Mouse (Mus musculus) cerebellum, adult 2 months (tissue): ENCODE measurements around the gene Hivep3.

Experiments
- CTCF ChIP-seq: fragments of 200-500 bp; IDR thresholded peaks from 2 replicates; pipeline ENCODE4 v1.5.1; 2011; ENCODE audit warnings: low read depth, mild to moderate bottlenecking, control low read depth, low read length, moderate library complexity, borderline replicate concordance; ENCODE audit not compliant: insufficient read depth
- POLR2A ChIP-seq: fragments of 200-500 bp; IDR thresholded peaks from 2 replicates; pipeline ENCODE4 v1.6.1; 2011; ENCODE audit warnings: low read length, control low read depth, borderline replicate concordance; ENCODE audit not compliant: insufficient read depth

DNA sequence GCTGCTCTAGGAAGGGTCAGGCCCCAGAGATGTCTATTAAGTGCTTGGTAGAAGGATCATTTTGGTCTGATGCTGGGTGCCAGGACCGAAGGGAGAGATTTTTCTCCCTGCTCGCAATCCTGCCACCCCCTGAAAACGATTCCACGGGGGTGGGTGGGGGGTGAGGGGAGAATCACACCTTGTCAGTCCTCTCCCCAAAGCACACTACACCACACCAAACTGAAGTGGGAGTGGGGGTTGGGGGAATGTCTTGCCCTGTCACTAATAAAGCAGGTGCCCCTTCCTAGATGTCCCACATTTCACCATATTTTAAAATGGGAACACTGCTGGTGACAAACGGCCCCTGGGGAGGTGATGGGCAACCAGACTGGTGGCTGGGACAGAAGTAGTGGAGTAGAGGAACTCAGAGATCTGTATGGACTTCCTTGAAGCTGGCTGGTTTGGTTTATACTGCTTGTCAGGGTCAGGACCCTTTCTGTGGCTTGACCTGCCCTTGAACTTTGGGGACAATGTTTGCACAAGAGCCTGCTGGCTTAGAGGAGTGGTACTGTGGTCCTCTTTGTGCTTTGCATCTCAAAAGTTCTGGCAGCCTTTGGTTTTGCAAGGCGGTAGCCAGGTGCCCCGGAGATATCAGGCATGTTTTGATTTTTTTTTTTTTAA lies 81.7 kb downstream of the Hivep3 start:
- TF ChIP-seq CTCF = no peak
- TF ChIP-seq POLR2A = no peak
